Mouse (Mus musculus): Measurements from ENCODE around the gene Anapc11.

- no peak for TF ChIP-seq CTCF (IDR thresholded peaks at IDR 0.05; ENCODE audit: low read depth, low read length)
- no peak for TF ChIP-seq POLR2A (IDR thresholded peaks at IDR 0.05; ENCODE audit: borderline replicate concordance, low read depth, low read length)
These were observed 12.3 kb downstream of the Anapc11 start for GRCm38 (mm10) chr11:120610477-120611046.
